Mouse (Mus musculus) midbrain, embryonic 16.5 days (tissue): Measurements from ENCODE around the gene Creb1. TPM values are rescaled to one million over a fixed set of nuclear protein-coding genes. Genes with fewer than 3 reads are reported as not detected.
"Not testable (repeated sequence)": the region's sequence is repeated elsewhere in the genome, so short reads cannot be mapped to it uniquely, and the experiment has no call there.

Experiments used
- ATAC-seq: fragments of 200-750 bp; cut with Nextera tagmentation; 2 replicates; pipeline ENCODE4 v1.8.0; 2017; ENCODE audit warnings: moderate TSS enrichment
- H3K27ac ChIP-seq: fragments of 300-500 bp; sonication (generic); 2 replicates; pipeline ENCODE4 v1.5.1; 2014; ENCODE audit warnings: mild to moderate bottlenecking, low read length, mixed read lengths
- H3K27me3 ChIP-seq: fragments of 300-500 bp; sonication (generic); 2 replicates; pipeline ENCODE4 v1.6.1; 2014; ENCODE audit warnings: low read depth, low read length, mixed read lengths; ENCODE audit not compliant: control insufficient read depth, insufficient read depth
- H3K36me3 ChIP-seq: fragments of 300-500 bp; sonication (generic); 2 replicates; pipeline ENCODE4 v1.6.1; 2014; ENCODE audit warnings: mild to moderate bottlenecking, low read length, moderate library complexity, mixed read lengths; ENCODE audit not compliant: control insufficient read depth, insufficient read depth
- H3K4me1 ChIP-seq: fragments of 300-500 bp; sonication (generic); 2 replicates; pipeline ENCODE4 v1.6.1; 2014; ENCODE audit warnings: mild to moderate bottlenecking, low read length, mixed read lengths; ENCODE audit not compliant: control insufficient read depth, insufficient read depth
- H3K4me2 ChIP-seq: fragments of 300-500 bp; sonication (generic); 2 replicates; pipeline ENCODE4 v1.6.1; 2014; ENCODE audit warnings: mild to moderate bottlenecking, low read length, mixed read lengths
- H3K4me3 ChIP-seq: fragments of 300-500 bp; sonication (generic); 2 replicates; pipeline ENCODE4 v1.5.1; 2014; ENCODE audit warnings: low read depth, mild to moderate bottlenecking, low read length, moderate library complexity, mixed read lengths
- H3K9ac ChIP-seq: fragments of 300-500 bp; sonication (generic); 2 replicates; pipeline ENCODE4 v1.6.1; 2014; ENCODE audit warnings: low read depth, low read length, mixed read lengths
- H3K9me3 ChIP-seq: fragments of 300-500 bp; sonication (generic); replicated peaks from 2 replicates; pipeline ENCODE4 v1.6.1; 2014; ENCODE audit warnings: mild to moderate bottlenecking, low read length, mixed read lengths; ENCODE audit not compliant: control insufficient read depth, poor library complexity, severe bottlenecking
- WGBS: fragments of 180-500 bp; shearing (Covaris S2); extraction: QIAGEN DNeasy Blood & Tissue Kit; methylation state at CpG from one replicate; pipeline ENCODE4 v1.1.7; 2014; 5-methylcytosine and 5-hydroxymethylcytosine counted together
- polyA plus RNA-seq: library from polyadenylated mRNA; unstranded; fragments of >200 nt; fragmentation: Nextera tagmentation; extraction: Ambion mirVana; gene quantifications from 2 replicates; pipeline ENCODE4 v1.2.1, GENCODE M21; 2015

Creb1 gene
- polyA plus RNA-seq, 1 experiment from 2014 or later = 35.0 TPM

DNA sequence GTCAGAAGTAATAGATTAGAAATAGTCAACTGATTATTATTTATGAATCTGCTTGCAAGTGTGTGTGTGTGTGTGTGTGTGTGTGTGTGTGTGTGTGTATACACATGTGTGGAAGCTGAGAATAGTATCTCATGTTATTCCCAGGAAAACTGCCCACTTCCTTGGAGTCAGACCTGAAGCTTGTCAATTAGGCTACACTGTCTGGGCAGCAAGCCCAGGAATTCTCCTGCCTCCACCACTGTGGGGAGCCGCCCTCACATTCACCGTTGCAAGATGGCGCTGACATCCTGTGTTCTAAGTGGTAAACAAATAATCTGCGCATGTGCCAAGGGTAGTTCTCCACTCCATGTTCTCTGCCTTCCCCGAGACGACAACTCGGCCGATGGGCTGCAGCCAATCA lies 110.1 kb downstream of the Creb1 start:
- 92% methylated on average over 8 of the region's 8 CpGs for WGBS
- not testable (repeated sequence) for H3K27me3 ChIP-seq, H3K27ac ChIP-seq, H3K4me1 ChIP-seq, H3K36me3 ChIP-seq, ATAC-seq, H3K9ac ChIP-seq, H3K4me2 ChIP-seq, H3K4me3 ChIP-seq, H3K9me3 ChIP-seq

DNA sequence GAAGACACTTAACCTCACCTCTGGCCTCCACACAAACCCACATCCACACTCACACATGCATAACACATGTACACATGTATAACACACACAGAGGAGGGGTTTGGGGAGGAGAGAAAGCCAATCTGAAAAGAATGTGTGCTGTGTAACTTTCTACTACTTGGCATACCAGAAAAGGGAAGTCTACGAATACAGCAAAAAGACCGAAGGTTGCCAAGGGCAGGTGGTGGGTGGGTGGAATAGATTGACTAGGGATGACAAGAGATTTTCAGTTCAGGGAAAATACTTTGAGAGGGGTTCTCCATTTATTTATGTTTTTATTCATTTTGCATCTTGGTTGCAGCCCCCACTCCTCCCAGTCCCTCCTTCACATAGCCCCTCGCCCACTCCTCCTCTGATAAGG lies 112.1 kb downstream of the Creb1 start:
- no peaks in the 10 kb centered on the region for H3K9me3 ChIP-seq
- H3K36me3 ChIP-seq = no peaks in the 10 kb centered on the region
- no peak overlapping the region for H3K27ac ChIP-seq
- H3K4me2 ChIP-seq = no peak overlapping the region
- no peaks in the 10 kb centered on the region for H3K27me3 ChIP-seq
- H3K9ac ChIP-seq = no peak overlapping the region
- no peaks in the 10 kb centered on the region for H3K4me1 ChIP-seq
- H3K4me3 ChIP-seq = no peak overlapping the region
- WGBS = 90% methylated on average over 3 of the region's 3 CpGs
- ATAC-seq = no peak

DNA sequence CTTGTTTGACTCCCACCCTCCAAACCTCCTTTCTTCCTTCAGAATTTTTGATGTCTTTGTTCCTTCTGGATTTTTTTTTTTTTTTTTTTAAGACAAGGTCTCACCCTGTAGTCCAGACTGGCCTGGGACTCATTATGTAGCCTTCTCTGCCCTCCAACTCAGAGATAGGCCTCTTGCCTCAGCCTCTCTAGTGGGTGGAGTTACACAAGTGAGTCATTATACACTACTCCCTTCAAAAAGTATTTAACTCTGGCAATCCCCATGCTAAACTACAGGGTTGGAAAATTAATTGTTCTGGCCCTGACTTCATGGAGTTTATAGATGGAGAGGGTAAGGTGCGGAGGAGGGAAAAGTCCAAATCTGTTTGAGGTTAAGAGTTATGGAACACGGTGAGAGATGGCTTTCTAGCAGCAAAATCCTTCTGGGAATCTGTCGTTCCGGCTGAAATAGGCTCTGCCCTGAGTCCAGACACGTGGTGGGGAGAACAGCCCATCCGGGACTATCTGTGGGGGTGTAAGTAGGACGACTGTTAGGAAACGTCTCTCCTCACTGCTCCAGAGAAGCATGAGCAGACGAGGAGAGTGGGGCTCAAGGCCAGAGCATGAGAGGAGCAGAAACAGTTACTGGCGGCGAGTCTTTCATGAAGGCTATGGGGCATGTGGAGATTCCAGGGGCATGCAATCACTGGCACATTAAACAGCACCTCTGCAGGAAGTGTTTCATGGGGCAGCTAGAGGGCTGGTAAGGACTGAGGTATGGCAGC lies 117.1 kb downstream of the Creb1 start:
- Histone ChIP-seq H3K27ac (no peak overlapping the region), H3K9me3 (no peaks in the 10 kb centered on the region), H3K4me1 (no peaks in the 10 kb centered on the region), H3K36me3 (no peaks in the 10 kb centered on the region), H3K9ac (no peak overlapping the region), H3K4me3 (no peak overlapping the region), H3K27me3 (no peaks in the 10 kb centered on the region), H3K4me2 (no peak overlapping the region)
- no peak for ATAC-seq
- 73% methylated on average over 11 of the region's 11 CpGs for WGBS

DNA sequence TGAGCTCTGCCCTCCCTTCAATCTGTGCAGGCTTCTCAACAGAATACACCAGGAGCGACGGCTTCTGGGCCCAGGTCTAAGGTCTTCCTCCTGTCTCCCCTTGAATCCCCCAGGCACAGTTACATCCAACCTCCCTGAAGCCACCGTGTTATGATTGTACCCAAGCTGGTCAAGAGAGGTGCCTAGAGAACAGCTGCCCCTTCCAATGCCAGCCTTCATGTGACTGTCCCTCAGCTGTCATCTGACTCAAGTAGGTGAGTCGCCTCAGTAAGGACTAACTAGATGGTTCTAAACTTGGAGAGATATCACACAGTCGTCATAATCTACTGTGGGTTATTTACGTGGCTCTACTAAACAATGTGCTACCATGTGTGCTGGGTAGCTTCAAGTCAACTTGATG lies 121.3 kb downstream of the Creb1 start:
- Histone ChIP-seq H3K9ac (no peak overlapping the region), H3K27me3 (no peaks in the 10 kb centered on the region), H3K4me1 (no peaks in the 10 kb centered on the region), H3K4me2 (no peak overlapping the region), H3K9me3 (no peaks in the 10 kb centered on the region), H3K4me3 (no peak overlapping the region), H3K36me3 (no peaks in the 10 kb centered on the region), H3K27ac (no peak overlapping the region)
- ATAC-seq = no peak
- 95% methylated on average over 6 of the region's 6 CpGs for WGBS

Other genes starting within 250 kb of the Creb1 start
- gene Mettl21a, start 84.6 kb downstream of the Creb1 start, polyA plus RNA-seq = 19.9 and 20.2 TPM in 2 replicates
- gene Ccnyl1, start 157.8 kb downstream of the Creb1 start, polyA plus RNA-seq = 3.6 and 4.9 TPM in 2 replicates
- gene Fzd5, start 205.1 kb downstream of the Creb1 start, polyA plus RNA-seq = 0.58 and 0.62 TPM in 2 replicates